Comparison of ENCODE assay signal across 25 mouse cellular contexts in the genomic region with DNA sequence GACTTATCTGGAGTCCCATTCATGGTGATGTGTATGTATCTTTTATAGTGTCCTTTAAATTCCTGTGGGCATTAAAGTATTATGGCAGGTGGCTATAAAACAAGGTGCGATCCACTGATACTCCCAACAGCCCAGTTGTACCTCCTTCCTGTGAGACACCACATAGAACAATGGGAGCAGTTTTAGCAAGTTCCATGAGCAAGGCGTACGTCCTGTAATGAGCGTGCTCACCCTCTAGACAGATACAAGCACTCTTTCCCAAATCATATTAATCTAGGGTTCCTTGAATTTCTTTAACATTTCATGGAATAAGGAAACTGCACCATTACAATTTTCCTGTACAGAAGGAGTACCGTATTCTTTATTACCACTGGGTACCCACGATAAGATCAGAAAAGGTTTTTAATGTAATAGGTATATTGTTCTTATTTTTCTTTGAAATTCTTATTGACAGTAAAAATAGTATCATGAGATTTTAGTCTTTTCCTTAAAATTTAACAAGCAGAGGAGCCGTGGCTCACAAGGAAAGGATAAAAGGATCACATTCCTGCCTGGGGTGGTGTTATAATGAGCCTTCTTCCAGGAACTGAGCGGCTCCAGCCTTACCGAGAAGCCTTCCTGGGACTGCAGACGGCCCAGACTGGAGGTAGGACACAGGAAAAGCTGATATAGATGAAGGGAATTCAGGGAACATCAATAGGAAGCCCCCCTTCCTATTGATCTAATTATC.
"Had no signal": no experiment of that assay in that cellular context is flagged by ENCODE, and none has a peak within 500 bp of the region (broad histone marks: within the 10 kb centered on the region; RNA-seq: fewer than 3 reads in every experiment).

No protein-coding gene starts in this region.

- H3K4me3 ChIP-seq: intestine, embryonic 15.5 days; layer of hippocampus, adult 2 months; left cerebral cortex, adult 2 months; limb, embryonic 13.5 days; liver, embryonic 12.5 days; liver, embryonic 15.5 days; lung, embryonic 15.5 days; megakaryocyte, embryonic 14.5 days; midbrain, embryonic 12.5 days had no signal

- H3K36me3 ChIP-seq: intestine, embryonic 15.5 days; limb, embryonic 13.5 days; liver, embryonic 12.5 days; liver, embryonic 15.5 days; lung, embryonic 15.5 days; midbrain, embryonic 12.5 days had no signal

- H3K4me1 ChIP-seq: intestine, embryonic 15.5 days; limb, embryonic 13.5 days; liver, embryonic 12.5 days; liver, embryonic 15.5 days; lung, embryonic 15.5 days; megakaryocyte, embryonic 14.5 days; midbrain, embryonic 12.5 days had no signal

- ATAC-seq: intestine, embryonic 15.5 days; liver, embryonic 12.5 days had no signal

- DNase-seq: kidney, adult 11 months; kidney, adult 9 months; kidney, postnatal 25 days; layer of hippocampus, postnatal 36 days; liver; lung, adult 18-20 months; lung, postnatal 10 days; lung, postnatal 36 days; right cerebral cortex, adult 18-20 months; right cerebral cortex, postnatal 14 days; right cerebral cortex, postnatal 4 days; thymus, adult 2 months; thymus, postnatal 14 days; thymus, postnatal 4 days had no signal

- H3K27ac ChIP-seq: intestine, embryonic 15.5 days; kidney, postnatal 0 days; layer of hippocampus, adult 2 months; left cerebral cortex, adult 2 months; limb, embryonic 13.5 days; liver, embryonic 12.5 days; liver, embryonic 15.5 days; lung, embryonic 15.5 days; stomach, postnatal 0 days had no signal

- H3K9me3 ChIP-seq: intestine, embryonic 15.5 days; liver, embryonic 12.5 days; liver, embryonic 15.5 days; lung, embryonic 15.5 days; midbrain, embryonic 12.5 days had no signal

- H3K9ac ChIP-seq: intestine, embryonic 15.5 days; limb, embryonic 13.5 days; liver, embryonic 12.5 days; liver, embryonic 15.5 days; lung, embryonic 15.5 days; midbrain, embryonic 12.5 days had no signal

- H3K27me3 ChIP-seq: intestine, embryonic 15.5 days; liver, embryonic 12.5 days; liver, embryonic 15.5 days; lung, embryonic 15.5 days; megakaryocyte, embryonic 14.5 days; midbrain, embryonic 12.5 days had no signal

- H3K4me2 ChIP-seq: intestine, embryonic 15.5 days; limb, embryonic 13.5 days; liver, embryonic 12.5 days; liver, embryonic 15.5 days; lung, embryonic 15.5 days; midbrain, embryonic 12.5 days had no signal
